Mouse (Mus musculus) lung, postnatal 0 days (tissue): ENCODE measurements around the gene Zbed5.

ENCODE experiments used
- CTCF ChIP-seq: IDR thresholded peaks from 2 replicates; pipeline ENCODE4 v1.5.1; 2016; ENCODE audit warnings: antibody characterized with exemption, mild to moderate bottlenecking
- EP300 ChIP-seq: IDR thresholded peaks from 2 replicates; pipeline ENCODE4 v1.6.1; 2016; ENCODE audit warnings: antibody characterized with exemption, mild to moderate bottlenecking, control low read depth

GRCm38 (mm10) chr5:129940281-129940680 is 44.8 kb downstream of the Zbed5 start:
- TF ChIP-seq CTCF: no peak
- TF ChIP-seq EP300: no peak
